Mouse (Mus musculus): Measurements from ENCODE around the gene Atp6v0c. TPM values are rescaled to one million over a fixed set of nuclear protein-coding genes. Genes with fewer than 3 reads are reported as not detected.
"Not testable (repeated sequence)": the region's sequence is repeated elsewhere in the genome, so short reads cannot be mapped to it uniquely, and the experiment has no call there.

Atp6v0c gene
- polyA plus RNA-seq, 1 experiment from 2014 or later: 564 TPM

DNA sequence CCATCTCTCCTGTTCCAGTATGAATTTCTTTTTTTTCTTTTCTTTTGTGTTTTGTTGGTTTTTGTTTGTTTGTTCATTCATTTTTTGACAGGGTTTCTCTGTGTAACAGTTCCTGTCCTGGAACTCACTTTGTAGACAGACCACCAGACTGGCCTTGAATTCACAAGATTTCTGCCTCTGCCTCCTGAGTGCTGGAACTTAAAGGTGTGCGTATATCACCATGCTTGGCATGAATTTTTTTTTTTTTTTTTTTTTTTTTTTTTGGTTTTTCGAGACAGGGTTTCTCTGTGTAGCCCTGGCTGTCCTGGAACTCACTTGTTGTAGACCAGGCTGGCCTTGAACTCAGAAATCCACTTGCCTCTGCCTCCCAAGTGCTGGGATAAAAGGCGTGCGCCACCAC, 40.3 kb downstream of the Atp6v0c start:
- H3K4me3 ChIP-seq (ENCODE audit: low read depth, low read length); H3K27me3 ChIP-seq (replicated peaks; ENCODE audit: control insufficient read depth, insufficient read depth, low read length); H3K4me2 ChIP-seq (ENCODE audit: low read length); H3K36me3 ChIP-seq (ENCODE audit: control insufficient read depth, insufficient read depth, low read length); DNase-seq (ENCODE audit: low spot score); ATAC-seq (replicated peaks; ENCODE audit: low FRiP score, low TSS enrichment, low read depth); H3K27ac ChIP-seq (ENCODE audit: low read depth); H3K9ac ChIP-seq (ENCODE audit: low read length); H3K4me1 ChIP-seq (replicated peaks; ENCODE audit: control insufficient read depth, insufficient read depth, low read length); H3K9me3 ChIP-seq (ENCODE audit: control insufficient read depth, low read length): not testable (repeated sequence)
- WGBS: 85% methylated on average over 4 of the region's 4 CpGs

DNA sequence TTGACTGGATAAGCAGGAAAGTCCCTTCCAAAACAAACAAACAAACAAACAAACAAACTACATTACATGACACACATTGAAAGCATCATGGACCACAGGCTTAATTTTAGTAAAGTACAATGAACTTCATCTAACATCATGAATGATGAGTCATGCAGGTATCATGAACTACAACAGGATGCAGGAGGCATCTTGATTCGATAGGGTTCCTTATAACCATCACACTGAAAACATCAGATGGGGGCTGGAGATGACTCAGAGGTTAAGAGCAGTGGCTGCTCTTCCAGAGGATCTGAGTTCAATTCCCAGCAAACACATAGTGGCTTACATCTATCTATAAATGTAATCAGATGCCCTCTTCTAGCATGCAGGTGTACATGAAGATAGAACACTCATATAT, 41.9 kb downstream of the Atp6v0c start:
- Histone ChIP-seq H3K4me2 (ENCODE audit: low read length) (no peak overlapping the region), H3K9ac (ENCODE audit: low read length) (no peak overlapping the region), H3K27me3 (replicated peaks; ENCODE audit: control insufficient read depth, insufficient read depth, low read length) (no peaks in the 10 kb centered on the region), H3K27ac (ENCODE audit: low read depth) (no peak overlapping the region), H3K4me1 (replicated peaks; ENCODE audit: control insufficient read depth, insufficient read depth, low read length) (no peaks in the 10 kb centered on the region), H3K9me3 (ENCODE audit: control insufficient read depth, low read length) (no peaks in the 10 kb centered on the region), H3K4me3 (ENCODE audit: low read depth, low read length) (no peak overlapping the region), H3K36me3 (ENCODE audit: control insufficient read depth, insufficient read depth, low read length) (no peaks in the 10 kb centered on the region)
- DNase-seq (ENCODE audit: low spot score) (no peak), ATAC-seq (replicated peaks; ENCODE audit: low FRiP score, low TSS enrichment, low read depth) (no peak)
- WGBS: 90% methylated on average over 1 of the region's 1 CpGs

DNA sequence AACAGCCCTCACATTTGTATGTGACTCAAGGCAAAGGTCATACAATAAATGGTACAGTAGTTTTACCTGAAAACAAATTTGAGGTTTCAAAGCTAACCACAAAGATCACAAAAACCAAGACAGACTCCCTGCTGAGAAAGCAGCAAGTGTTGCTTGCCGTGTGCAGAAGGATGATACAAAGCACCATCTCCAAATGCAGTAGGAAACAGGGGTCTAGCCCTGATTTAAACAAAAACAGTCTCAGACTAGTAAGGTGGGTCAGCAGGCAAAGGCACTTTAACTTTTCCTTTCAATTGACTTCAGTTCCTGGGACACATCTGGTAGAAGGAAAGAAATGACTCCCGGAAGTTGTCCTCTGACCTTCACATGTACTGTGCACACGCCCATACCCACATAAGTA, 42.7 kb downstream of the Atp6v0c start:
- H3K9ac ChIP-seq (ENCODE audit: low read length): no peak overlapping the region
- no peaks in the 10 kb centered on the region for H3K4me1 ChIP-seq (replicated peaks; ENCODE audit: control insufficient read depth, insufficient read depth, low read length)
- H3K36me3 ChIP-seq (ENCODE audit: control insufficient read depth, insufficient read depth, low read length): no peaks in the 10 kb centered on the region
- WGBS: 84% methylated on average over 3 of the region's 3 CpGs
- H3K27me3 ChIP-seq (replicated peaks; ENCODE audit: control insufficient read depth, insufficient read depth, low read length): no peaks in the 10 kb centered on the region
- H3K27ac ChIP-seq (ENCODE audit: low read depth): no peak overlapping the region
- no peak overlapping the region for H3K4me2 ChIP-seq (ENCODE audit: low read length)
- ATAC-seq (replicated peaks; ENCODE audit: low FRiP score, low TSS enrichment, low read depth): no peak
- H3K9me3 ChIP-seq (ENCODE audit: control insufficient read depth, low read length): no peaks in the 10 kb centered on the region
- no peak overlapping the region for H3K4me3 ChIP-seq (ENCODE audit: low read depth, low read length)
- DNase-seq (ENCODE audit: low spot score): no peak

DNA sequence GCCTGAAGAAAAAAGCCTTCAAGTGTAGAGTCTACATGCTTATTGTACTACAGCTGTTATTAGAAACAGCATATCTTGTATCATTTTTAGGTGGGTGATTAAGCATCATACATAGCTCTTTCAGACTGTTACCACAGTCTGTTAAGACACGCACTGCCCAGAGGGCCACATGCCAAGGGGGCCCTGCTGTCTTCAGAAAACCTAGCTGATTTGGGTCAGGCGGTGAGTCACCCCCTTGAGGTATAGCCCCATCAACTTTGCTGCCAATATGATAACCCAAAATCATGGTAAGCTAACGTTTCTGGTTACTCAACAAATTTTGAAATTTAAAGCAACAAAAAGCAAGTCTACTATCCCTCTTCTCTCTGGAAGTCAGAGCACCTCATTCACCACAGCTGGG, 50.1 kb downstream of the Atp6v0c start:
- Histone ChIP-seq H3K9ac (ENCODE audit: low read length) (no peak overlapping the region), H3K4me1 (replicated peaks; ENCODE audit: control insufficient read depth, insufficient read depth, low read length) (no peaks in the 10 kb centered on the region), H3K27me3 (replicated peaks; ENCODE audit: control insufficient read depth, insufficient read depth, low read length) (no peaks in the 10 kb centered on the region), H3K4me3 (ENCODE audit: low read depth, low read length) (no peak overlapping the region), H3K27ac (ENCODE audit: low read depth) (no peak overlapping the region), H3K36me3 (ENCODE audit: control insufficient read depth, insufficient read depth, low read length) (no peaks in the 10 kb centered on the region), H3K9me3 (ENCODE audit: control insufficient read depth, low read length) (no peaks in the 10 kb centered on the region), H3K4me2 (ENCODE audit: low read length) (no peak overlapping the region)
- no peak for DNase-seq (ENCODE audit: low spot score)
- ATAC-seq (replicated peaks; ENCODE audit: low FRiP score, low TSS enrichment, low read depth): no peak
- WGBS: 87% methylated on average over 3 of the region's 3 CpGs

Other genes with a start within 250 kb of the Atp6v0c start
- gene Sbp, start 228.0 kb downstream of the Atp6v0c start, polyA plus RNA-seq (2014; fragmentation: Nextera tagmentation; extraction: Ambion mirVana): not detected in 2 replicates
- gene Sbpl, start 214.4 kb downstream of the Atp6v0c start, polyA plus RNA-seq (2014; fragmentation: Nextera tagmentation; extraction: Ambion mirVana): not detected in 2 replicates
- gene Prss30, start 189.1 kb downstream of the Atp6v0c start, polyA plus RNA-seq (2014; fragmentation: Nextera tagmentation; extraction: Ambion mirVana): 0.12 TPM in 1 of 2 replicates, not detected in the other
- not detected in 2 replicates for gene Prss22, start 171.6 kb downstream of the Atp6v0c start, polyA plus RNA-seq (2014; fragmentation: Nextera tagmentation; extraction: Ambion mirVana)
- 0.28 and 0.43 TPM in 2 replicates for gene Prss27, start 131.6 kb downstream of the Atp6v0c start, polyA plus RNA-seq (2014; fragmentation: Nextera tagmentation; extraction: Ambion mirVana)
- gene Kctd5, start 96.2 kb downstream of the Atp6v0c start, polyA plus RNA-seq (2014; fragmentation: Nextera tagmentation; extraction: Ambion mirVana): 52.8 and 61.2 TPM in 2 replicates
- gene Pdpk1, start 18.8 kb downstream of the Atp6v0c start, polyA plus RNA-seq (2014; fragmentation: Nextera tagmentation; extraction: Ambion mirVana): 35.3 and 39.2 TPM in 2 replicates
- 27.1 and 28.0 TPM in 2 replicates for gene Amdhd2, start 5.9 kb downstream of the Atp6v0c start, polyA plus RNA-seq (2014; fragmentation: Nextera tagmentation; extraction: Ambion mirVana)
- gene Tbc1d24, start 35.9 kb upstream of the Atp6v0c start, polyA plus RNA-seq (2014; fragmentation: Nextera tagmentation; extraction: Ambion mirVana): 4.8 and 5.8 TPM in 2 replicates
- 7.8 and 8.7 TPM in 2 replicates for gene Ntn3, start 39.8 kb upstream of the Atp6v0c start, polyA plus RNA-seq (2014; fragmentation: Nextera tagmentation; extraction: Ambion mirVana)
- 13.5 and 14.4 TPM in 2 replicates for gene Tedc2, start 51.1 kb upstream of the Atp6v0c start, polyA plus RNA-seq (2014; fragmentation: Nextera tagmentation; extraction: Ambion mirVana)
- gene Ccnf, start 81.8 kb upstream of the Atp6v0c start, polyA plus RNA-seq (2014; fragmentation: Nextera tagmentation; extraction: Ambion mirVana): 59.8 and 65.5 TPM in 2 replicates
- gene Abca17, start 181.4 kb upstream of the Atp6v0c start, polyA plus RNA-seq (2014; fragmentation: Nextera tagmentation; extraction: Ambion mirVana): not detected in 2 replicates
- 12.8 and 15.5 TPM in 2 replicates for gene Abca3, start 182.2 kb upstream of the Atp6v0c start, polyA plus RNA-seq (2014; fragmentation: Nextera tagmentation; extraction: Ambion mirVana)
- 267 and 292 TPM in 2 replicates for gene Rnps1, start 244.9 kb upstream of the Atp6v0c start, polyA plus RNA-seq (2014; fragmentation: Nextera tagmentation; extraction: Ambion mirVana)

Data from intestine, embryonic 14.5 days (tissue).